Mouse (Mus musculus) cortical plate, adult 2 months (tissue): Measurements from ENCODE around the gene Hus1.

Source experiments
- CTCF ChIP-seq: fragments of 200-500 bp; IDR thresholded peaks from 2 replicates; pipeline ENCODE4 v1.5.1; 2011; ENCODE audit warnings: mild to moderate bottlenecking, control low read depth, low read length; ENCODE audit not compliant: insufficient read depth; ENCODE audit errors: extremely low read depth
- POLR2A ChIP-seq: fragments of 200-500 bp; IDR thresholded peaks from 2 replicates; pipeline ENCODE4 v1.6.1; 2011; ENCODE audit warnings: mild to moderate bottlenecking, low read length, control low read depth; ENCODE audit not compliant: insufficient read depth; ENCODE audit errors: extremely low read depth

- TF ChIP-seq CTCF (no peak), POLR2A (no peak)
Measured at GRCm38 (mm10) chr11:9057711-9058110, 46.7 kb upstream of the Hus1 start.
